Mouse (Mus musculus) kidney, postnatal 25 days (tissue): Measurements from ENCODE around the gene Olfr446.

ENCODE experiments used
- DNase-seq, 2 experiments: peaks; one replicate each; pipeline ENCODE4 v3.0.0; 2021; ENCODE audit warnings: mixed read lengths in 2 of 2

Olfr446 gene

DNA sequence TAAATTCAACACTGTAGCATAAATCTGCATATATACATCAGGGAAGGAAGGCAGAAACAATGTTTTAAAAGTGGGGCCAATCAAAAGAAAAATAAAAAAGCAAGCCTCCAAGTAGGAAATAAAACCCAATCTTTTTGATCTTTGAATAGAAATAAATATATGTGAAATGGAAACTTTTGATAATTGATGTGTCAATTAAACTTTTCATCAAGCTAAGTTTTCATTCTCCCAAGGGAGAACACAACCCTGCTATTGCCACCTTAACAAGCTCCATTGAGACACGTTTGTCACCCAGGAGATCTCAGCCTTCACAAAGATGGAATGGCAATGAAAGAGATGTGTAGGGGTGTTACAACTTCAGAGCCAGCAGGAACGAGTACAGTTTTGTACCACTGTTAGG, at the start of gene Olfr446:
Gene Olfr446 (plus strand): TSS at position 301 of the 400 bp plus-strand sequence.
- no peak for DNase-seq

DNA sequence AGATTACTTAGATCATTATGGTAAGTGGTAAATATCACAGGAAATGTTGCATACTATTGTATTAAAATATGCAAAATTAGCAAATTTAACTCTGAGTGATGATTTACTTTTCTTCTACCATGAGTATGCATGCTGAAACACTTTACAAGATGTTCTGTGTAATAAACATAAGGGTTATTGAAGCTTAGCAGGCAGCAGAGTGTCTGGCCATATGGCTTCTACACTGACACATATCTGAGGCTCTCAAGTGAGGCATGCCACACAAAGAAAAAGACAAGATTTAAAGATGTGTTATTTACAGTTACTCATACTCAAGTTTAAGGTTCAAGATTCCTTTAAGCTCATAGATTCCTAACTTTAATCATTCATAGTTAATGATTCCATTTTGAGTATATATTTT, 44.9 kb upstream of the Olfr446 start:
- no peak for DNase-seq

DNA sequence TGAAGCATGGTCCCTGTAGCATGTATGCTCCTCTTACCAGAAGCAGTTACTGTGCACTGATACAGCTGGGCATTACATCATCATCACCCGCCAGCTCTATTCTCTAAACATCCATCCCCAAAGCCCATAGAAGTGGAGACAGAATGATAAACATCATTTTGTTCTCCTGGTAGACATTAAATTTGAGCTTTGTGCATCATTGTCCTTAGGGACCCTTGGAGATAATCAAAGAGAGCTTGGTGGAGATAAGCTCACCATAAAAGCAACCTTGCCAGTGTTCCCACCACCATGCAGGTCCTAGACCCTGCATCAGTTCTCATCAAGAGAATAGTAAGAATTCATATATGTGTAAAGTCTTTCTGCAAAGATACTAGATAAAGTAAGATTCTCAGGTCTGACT, 31.0 kb upstream of the Olfr446 start, which contains the start of gene Olfr448:
Gene Olfr448 (plus strand): TSS at position 301 of the 400 bp plus-strand sequence.
- DNase-seq: no peak

DNA sequence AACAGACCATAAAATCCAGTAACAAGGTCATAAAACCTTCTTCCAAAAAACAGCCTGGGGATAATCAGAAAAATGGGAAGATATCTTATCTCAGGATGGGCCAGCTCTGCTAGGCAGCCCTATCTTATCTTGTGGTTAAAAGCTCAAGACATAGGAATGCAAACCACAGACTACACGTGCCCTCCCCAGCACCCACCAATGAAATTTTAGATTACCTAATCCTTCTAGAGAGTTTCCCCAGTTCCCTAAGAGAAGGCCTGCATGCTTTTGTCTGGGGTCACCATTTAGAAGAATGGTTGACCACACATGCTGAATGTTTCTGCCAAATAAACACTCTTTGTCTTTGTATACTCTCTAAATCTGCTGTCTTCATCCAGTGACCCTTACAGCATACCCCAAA, 20.8 kb upstream of the Olfr446 start:
- DNase-seq: no peak

DNA sequence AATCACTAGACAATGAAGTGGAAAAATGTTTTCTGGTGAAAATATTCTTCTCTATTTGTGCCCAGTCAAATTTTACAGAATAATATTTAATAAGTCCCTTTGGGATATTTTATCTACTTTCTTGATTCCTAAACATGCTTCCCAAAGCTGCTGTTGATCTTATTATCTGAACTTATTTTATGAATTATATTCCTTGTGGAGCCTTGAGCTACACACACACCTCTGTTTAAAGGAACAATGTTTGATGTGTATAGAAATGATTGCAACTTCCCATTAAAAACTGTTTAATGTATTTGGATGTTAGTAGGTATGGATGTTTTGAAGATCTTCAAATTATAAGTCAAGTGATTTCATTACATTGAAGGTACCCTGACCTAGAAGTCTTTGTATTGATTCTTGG, 12.6 kb upstream of the Olfr446 start, which contains the start of gene Olfr447:
Gene Olfr447 (plus strand): TSS at position 301 of the 400 bp plus-strand sequence.
- DNase-seq: no peak

DNA sequence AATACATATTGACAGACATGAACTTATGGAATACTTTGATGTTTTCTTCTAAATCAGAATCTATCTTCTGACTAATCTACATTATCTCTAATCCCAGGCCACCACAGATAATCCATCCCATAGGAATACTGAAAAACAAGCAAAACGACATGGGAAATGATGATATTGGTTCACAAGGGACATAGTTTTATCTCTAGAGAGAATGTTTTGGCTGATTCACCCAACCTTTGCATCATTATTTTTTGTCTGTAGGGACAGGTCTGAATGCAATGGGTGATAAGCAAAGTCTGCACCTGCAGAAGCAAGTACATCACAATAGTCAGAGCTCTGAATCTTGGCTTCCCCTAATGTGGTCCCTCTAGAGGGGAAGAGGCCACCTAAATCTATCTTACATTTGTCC, 27.6 kb downstream of the Olfr446 start, which contains the start of gene Olfr444:
Gene Olfr444 (plus strand): TSS at position 301 of the 400 bp plus-strand sequence.
- no peak for DNase-seq

DNA sequence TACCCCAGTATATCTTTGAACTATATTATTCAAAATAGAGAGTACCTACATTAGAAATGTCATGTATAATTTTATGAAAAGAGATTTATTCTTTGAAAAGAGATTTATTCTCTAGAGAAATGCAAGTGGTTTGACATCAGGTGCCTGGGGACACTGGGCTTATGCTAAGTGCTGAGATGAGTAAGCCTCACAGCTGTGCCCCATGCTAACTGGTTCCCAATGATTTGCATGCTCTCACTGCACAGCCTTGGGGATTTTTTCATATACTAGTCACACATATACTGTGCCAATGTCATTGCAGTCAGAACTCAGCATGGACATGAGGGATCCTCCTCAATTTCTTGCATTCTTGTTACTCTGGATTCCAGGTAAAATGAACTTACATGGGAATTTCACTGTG, 59.2 kb downstream of the Olfr446 start:
- no peak for DNase-seq
